Mouse (Mus musculus): ENCODE results near the gene Siva1. TPM values are rescaled to one million over a fixed set of nuclear protein-coding genes. Genes with fewer than 3 reads are reported as not detected.

Gene Siva1
- polyA plus RNA-seq, 1 experiment: 164 TPM

GRCm38 (mm10) chr12:112631472-112631871, 13.0 kb upstream of the Siva1 start:
- TF ChIP-seq MAX (IDR thresholded peaks at IDR 0.05) (no peak), MYOG (IDR thresholded peaks at IDR 0.05; ENCODE audit: control insufficient read depth, extremely low read depth, insufficient read length) (no peak), CTCF (IDR thresholded peaks at IDR 0.05; ENCODE audit: control insufficient read depth, insufficient read depth, insufficient read length) (no peak), USF1 (IDR thresholded peaks at IDR 0.05; ENCODE audit: low read depth) (no peak), MYOD1 (IDR thresholded peaks at IDR 0.05; ENCODE audit: control insufficient read depth, insufficient read length, low read depth) (no peak), FOSL1 (IDR thresholded peaks at IDR 0.05; ENCODE audit: insufficient read depth, low read length, poor library complexity, severe bottlenecking) (no peak), CEBPB (IDR thresholded peaks at IDR 0.05; ENCODE audit: low read depth) (no peak)
- H3K27me3 ChIP-seq (ENCODE audit: control insufficient read depth, insufficient read depth, insufficient read length): no peaks in the 10 kb centered on the region
- H3K79me2 ChIP-seq (ENCODE audit: control insufficient read depth, insufficient read depth): no peaks in the 10 kb centered on the region
- no peaks in the 10 kb centered on the region for H3K79me3 ChIP-seq (ENCODE audit: low read depth)
- no peak overlapping the region for H3K4me3 ChIP-seq (ENCODE audit: insufficient read depth, poor library complexity, severe bottlenecking)
- H3K36me3 ChIP-seq (ENCODE audit: control insufficient read depth, insufficient read depth): no peaks in the 10 kb centered on the region
- no peak overlapping the region for H3ac ChIP-seq (ENCODE audit: control insufficient read depth, insufficient read length, low read depth)

- TF ChIP-seq USF1 (IDR thresholded peaks at IDR 0.05; ENCODE audit: low read depth) (no peak), MAX (IDR thresholded peaks at IDR 0.05) (no peak), CEBPB (IDR thresholded peaks at IDR 0.05; ENCODE audit: low read depth) (no peak), MYOG (IDR thresholded peaks at IDR 0.05; ENCODE audit: control insufficient read depth, extremely low read depth, insufficient read length) (no peak), CTCF (IDR thresholded peaks at IDR 0.05; ENCODE audit: control insufficient read depth, insufficient read depth, insufficient read length) (no peak), MYOD1 (IDR thresholded peaks at IDR 0.05; ENCODE audit: control insufficient read depth, insufficient read length, low read depth) (no peak), FOSL1 (IDR thresholded peaks at IDR 0.05; ENCODE audit: insufficient read depth, low read length, poor library complexity, severe bottlenecking) (no peak)
- Histone ChIP-seq H3ac (ENCODE audit: control insufficient read depth, insufficient read length, low read depth) (no peak overlapping the region), H3K36me3 (ENCODE audit: control insufficient read depth, insufficient read depth) (no peaks in the 10 kb centered on the region), H3K79me2 (ENCODE audit: control insufficient read depth, insufficient read depth) (no peaks in the 10 kb centered on the region), H3K79me3 (ENCODE audit: low read depth) (no peaks in the 10 kb centered on the region), H3K4me3 (ENCODE audit: insufficient read depth, poor library complexity, severe bottlenecking) (no peak overlapping the region), H3K27me3 (ENCODE audit: control insufficient read depth, insufficient read depth, insufficient read length) (no peaks in the 10 kb centered on the region)
Observed at GRCm38 (mm10) chr12:112632084-112632777, 12.2 kb upstream of the Siva1 start.

DNA sequence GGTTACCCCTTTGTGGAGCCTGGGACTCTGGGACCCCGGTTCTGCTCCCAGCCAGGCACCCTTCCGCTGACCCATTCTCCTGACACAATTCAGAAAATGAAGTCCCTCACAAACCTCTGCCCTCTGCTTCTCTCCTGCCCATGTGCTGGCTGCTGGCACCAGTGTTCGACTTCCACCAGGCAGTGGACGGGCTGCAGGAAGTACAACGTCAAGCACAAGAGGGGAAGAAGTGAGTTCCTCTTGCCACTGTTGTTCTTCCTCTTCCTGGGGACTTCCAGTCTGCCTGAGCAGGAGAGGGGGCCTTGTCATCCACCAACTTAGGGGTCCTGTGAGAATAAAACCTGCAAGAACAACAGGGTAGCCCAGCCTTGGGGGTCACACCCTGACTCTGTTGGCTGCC, 11.6 kb upstream of the Siva1 start:
- no peak overlapping the region for H3K4me3 ChIP-seq (ENCODE audit: insufficient read depth, poor library complexity, severe bottlenecking)
- H3ac ChIP-seq (ENCODE audit: control insufficient read depth, insufficient read length, low read depth): no peak overlapping the region
- H3K79me2 ChIP-seq (ENCODE audit: control insufficient read depth, insufficient read depth): no peaks in the 10 kb centered on the region
- TF ChIP-seq CTCF (IDR thresholded peaks at IDR 0.05; ENCODE audit: control insufficient read depth, insufficient read depth, insufficient read length) (no peak), MYOG (IDR thresholded peaks at IDR 0.05; ENCODE audit: control insufficient read depth, extremely low read depth, insufficient read length) (no peak), MYOD1 (IDR thresholded peaks at IDR 0.05; ENCODE audit: control insufficient read depth, insufficient read length, low read depth) (no peak), MAX (IDR thresholded peaks at IDR 0.05) (no peak), CEBPB (IDR thresholded peaks at IDR 0.05; ENCODE audit: low read depth) (no peak), FOSL1 (IDR thresholded peaks at IDR 0.05; ENCODE audit: insufficient read depth, low read length, poor library complexity, severe bottlenecking) (no peak), USF1 (IDR thresholded peaks at IDR 0.05; ENCODE audit: low read depth) (no peak)
- no peaks in the 10 kb centered on the region for H3K36me3 ChIP-seq (ENCODE audit: control insufficient read depth, insufficient read depth)
- no peaks in the 10 kb centered on the region for H3K79me3 ChIP-seq (ENCODE audit: low read depth)
- no peaks in the 10 kb centered on the region for H3K27me3 ChIP-seq (ENCODE audit: control insufficient read depth, insufficient read depth, insufficient read length)

- Histone ChIP-seq H3K36me3 (ENCODE audit: control insufficient read depth, insufficient read depth) (no peaks in the 10 kb centered on the region), H3ac (ENCODE audit: control insufficient read depth, insufficient read length, low read depth) (no peak overlapping the region), H3K4me3 (ENCODE audit: insufficient read depth, poor library complexity, severe bottlenecking) (no peak overlapping the region), H3K27me3 (ENCODE audit: control insufficient read depth, insufficient read depth, insufficient read length) (no peaks in the 10 kb centered on the region), H3K79me2 (ENCODE audit: control insufficient read depth, insufficient read depth) (no peaks in the 10 kb centered on the region), H3K79me3 (ENCODE audit: low read depth) (no peaks in the 10 kb centered on the region)
- TF ChIP-seq CTCF (IDR thresholded peaks at IDR 0.05; ENCODE audit: control insufficient read depth, insufficient read depth, insufficient read length) (no peak), CEBPB (IDR thresholded peaks at IDR 0.05; ENCODE audit: low read depth) (no peak), USF1 (IDR thresholded peaks at IDR 0.05; ENCODE audit: low read depth) (no peak), MYOG (IDR thresholded peaks at IDR 0.05; ENCODE audit: control insufficient read depth, extremely low read depth, insufficient read length) (no peak), MYOD1 (IDR thresholded peaks at IDR 0.05; ENCODE audit: control insufficient read depth, insufficient read length, low read depth) (no peak), MAX (IDR thresholded peaks at IDR 0.05) (no peak)
Observed at GRCm38 (mm10) chr12:112633686-112634085, 10.8 kb upstream of the Siva1 start.

DNA sequence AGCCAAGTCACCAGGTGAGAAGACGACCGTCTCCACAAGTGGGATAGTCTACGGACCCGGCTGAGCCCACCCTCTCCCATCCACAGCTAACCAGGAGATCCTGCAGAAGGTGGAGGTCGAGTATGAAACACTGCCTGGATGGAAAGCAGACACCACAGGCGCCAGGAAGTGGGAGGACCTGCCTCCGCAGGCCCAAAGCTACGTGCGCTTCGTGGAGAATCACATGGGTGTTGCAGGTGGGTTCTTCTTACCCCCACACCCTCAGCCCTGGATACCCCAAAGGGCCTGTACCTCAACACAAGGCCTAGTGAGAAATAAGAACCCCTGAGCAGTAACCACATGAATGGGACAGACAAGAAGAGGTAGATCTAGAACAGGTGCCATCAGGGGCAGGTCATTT, 5.0 kb upstream of the Siva1 start:
- no peaks in the 10 kb centered on the region for H3K36me3 ChIP-seq (ENCODE audit: control insufficient read depth, insufficient read depth)
- TF ChIP-seq FOSL1 (IDR thresholded peaks at IDR 0.05; ENCODE audit: insufficient read depth, low read length, poor library complexity, severe bottlenecking): no peak
- TF ChIP-seq MYOD1 (IDR thresholded peaks at IDR 0.05; ENCODE audit: control insufficient read depth, insufficient read length, low read depth): no peak
- no peak for TF ChIP-seq USF1 (IDR thresholded peaks at IDR 0.05; ENCODE audit: low read depth)
- TF ChIP-seq MAX (IDR thresholded peaks at IDR 0.05): no peak
- TF ChIP-seq CEBPB (IDR thresholded peaks at IDR 0.05; ENCODE audit: low read depth): no peak
- no peak for TF ChIP-seq CTCF (IDR thresholded peaks at IDR 0.05; ENCODE audit: control insufficient read depth, insufficient read depth, insufficient read length)
- TF ChIP-seq MYOG (IDR thresholded peaks at IDR 0.05; ENCODE audit: control insufficient read depth, extremely low read depth, insufficient read length): no peak
- H3ac ChIP-seq (ENCODE audit: control insufficient read depth, insufficient read length, low read depth): no peak overlapping the region
- H3K27me3 ChIP-seq (ENCODE audit: control insufficient read depth, insufficient read depth, insufficient read length): no peaks in the 10 kb centered on the region
- H3K4me3 ChIP-seq (ENCODE audit: insufficient read depth, poor library complexity, severe bottlenecking): no peak overlapping the region
- no peaks in the 10 kb centered on the region for H3K79me2 ChIP-seq (ENCODE audit: control insufficient read depth, insufficient read depth)
- no peaks in the 10 kb centered on the region for H3K79me3 ChIP-seq (ENCODE audit: low read depth)
